Mouse (Mus musculus): ENCODE results near the gene Tgfbr2.

Tgfbr2 gene

DNA sequence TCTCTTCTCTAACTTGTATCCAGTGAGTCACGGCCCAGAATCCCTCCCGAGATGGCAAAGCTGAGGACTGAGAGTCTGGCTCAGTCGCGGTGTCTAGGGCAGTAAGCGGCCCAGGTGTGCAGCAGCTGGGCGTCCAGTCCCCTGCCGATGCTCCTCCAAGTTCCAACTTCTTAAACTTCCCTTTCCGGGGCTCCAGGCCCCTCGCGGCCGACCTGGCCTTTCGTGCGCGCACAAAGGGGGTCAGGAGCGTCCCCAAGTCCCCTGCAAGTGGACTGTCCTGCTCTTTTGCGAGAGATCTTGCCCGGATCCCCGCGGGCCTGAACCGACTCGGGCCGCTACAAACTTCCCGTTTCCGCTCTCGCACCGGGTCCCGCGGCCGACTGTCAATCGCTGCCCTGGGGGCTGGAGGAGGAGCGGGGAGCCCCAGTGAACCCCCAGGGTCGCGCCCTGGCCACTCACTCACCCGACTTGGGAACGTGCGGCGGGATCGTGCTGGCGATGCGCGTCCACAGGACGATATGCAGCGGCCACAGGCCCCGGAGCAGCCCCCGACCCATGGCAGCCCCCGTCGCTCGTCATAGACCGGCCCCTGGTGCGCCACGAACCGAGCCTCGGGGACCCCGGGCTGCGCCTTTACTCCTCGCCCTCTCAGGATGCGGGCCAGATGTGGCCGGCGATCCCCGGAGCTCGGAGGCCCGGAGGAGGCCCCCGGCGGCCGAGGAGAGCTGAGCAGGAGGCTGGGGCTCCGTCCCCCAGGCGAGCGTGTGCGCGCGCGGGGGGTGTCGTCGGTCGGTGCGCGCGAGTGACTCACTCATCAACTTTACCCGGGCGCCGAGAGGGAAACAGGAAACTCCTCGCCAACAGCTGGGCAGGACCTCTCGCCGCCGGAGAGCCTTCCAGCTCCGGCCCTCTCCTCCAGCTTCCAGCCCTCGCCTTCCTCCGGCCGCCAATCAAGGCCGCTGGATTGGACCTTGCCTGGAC is at the start of gene Tgfbr2:
Gene Tgfbr2, minus strand, starts transcription at position 880 of the 981 bp plus-strand sequence.
- peak; percentile 92 for DNase-seq (ENCODE audit: low spot score)

DNA sequence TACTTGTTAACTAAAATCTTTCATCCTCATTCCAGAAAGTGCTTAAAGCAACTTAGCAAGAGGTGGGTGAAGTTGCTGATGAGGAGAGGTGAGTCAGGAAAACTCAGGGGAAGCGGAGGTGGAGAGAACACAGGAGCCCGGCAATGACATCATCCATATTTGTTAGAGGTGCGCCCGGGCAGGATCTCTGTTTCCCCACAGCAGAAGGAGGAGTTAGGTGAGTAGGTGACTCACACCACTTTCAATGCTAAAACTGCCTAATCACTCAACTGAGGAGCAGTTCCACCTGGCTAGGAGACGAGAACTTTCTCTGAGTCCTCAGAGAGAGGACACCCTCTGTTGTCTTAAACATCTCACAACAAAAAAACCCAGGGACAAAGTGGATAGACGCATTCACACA is 48.2 kb upstream of the Tgfbr2 start:
- peak; percentile 88 for DNase-seq (ENCODE audit: low spot score)

DNA sequence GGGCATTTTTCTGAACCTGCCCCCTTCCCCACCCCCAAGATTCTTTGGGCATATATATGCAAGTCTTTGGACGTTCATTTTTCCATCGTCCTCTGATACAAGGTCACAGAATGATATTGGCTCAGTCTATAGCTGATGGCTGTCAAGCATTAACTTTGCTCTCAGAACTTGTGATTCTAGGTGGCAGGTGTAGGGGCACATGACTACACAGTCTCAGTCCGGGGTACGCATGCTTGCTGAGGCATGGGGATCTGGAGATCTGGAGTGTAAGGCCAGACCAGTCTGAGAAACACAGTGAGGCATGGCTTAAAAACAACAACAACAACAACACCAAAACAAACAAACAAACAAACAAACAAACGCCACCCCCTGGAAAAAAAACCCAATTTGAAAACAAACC is 47.5 kb upstream of the Tgfbr2 start:
- DNase-seq (ENCODE audit: low spot score) = no peak

DNA sequence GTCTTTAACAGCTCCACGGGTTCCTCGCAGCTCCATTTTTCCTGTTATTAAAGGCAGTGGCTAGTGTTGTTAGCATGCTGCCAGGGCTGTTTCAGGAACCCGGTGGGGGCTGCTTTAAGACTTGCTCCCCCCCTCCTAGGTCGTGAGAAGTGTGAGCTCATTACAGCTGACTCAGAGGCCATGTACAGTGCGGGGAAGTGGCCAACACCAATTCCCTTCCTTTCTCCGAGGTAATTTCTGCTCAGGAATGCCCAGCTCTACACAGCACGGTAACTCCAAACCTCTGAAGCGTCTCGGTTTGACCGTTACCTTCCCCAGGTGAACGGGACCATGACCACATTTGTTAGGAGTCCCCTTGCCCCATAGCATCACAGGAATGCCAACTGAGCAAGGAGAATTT is 46.8 kb upstream of the Tgfbr2 start:
- no peak for DNase-seq (ENCODE audit: low spot score)

DNA sequence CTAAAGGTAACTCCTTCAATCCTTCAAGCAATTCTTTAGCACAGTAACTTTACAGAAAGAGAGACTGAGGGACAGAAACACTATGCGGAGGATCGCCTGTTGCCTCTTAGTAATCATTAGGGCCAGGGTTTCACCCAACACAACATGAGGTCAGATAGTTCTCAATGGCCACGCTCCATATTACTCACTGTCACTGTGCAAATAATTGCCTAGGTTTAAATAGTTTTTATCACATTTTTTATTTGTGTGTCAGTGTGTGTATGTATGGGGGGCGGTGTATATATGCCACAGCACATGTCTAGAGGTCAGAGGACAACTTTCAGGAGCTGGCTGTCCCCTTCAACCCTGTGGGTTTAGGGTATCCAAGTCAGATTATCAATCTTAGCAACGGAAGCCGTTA is 46.4 kb upstream of the Tgfbr2 start:
- no peak for DNase-seq (ENCODE audit: low spot score)

DNA sequence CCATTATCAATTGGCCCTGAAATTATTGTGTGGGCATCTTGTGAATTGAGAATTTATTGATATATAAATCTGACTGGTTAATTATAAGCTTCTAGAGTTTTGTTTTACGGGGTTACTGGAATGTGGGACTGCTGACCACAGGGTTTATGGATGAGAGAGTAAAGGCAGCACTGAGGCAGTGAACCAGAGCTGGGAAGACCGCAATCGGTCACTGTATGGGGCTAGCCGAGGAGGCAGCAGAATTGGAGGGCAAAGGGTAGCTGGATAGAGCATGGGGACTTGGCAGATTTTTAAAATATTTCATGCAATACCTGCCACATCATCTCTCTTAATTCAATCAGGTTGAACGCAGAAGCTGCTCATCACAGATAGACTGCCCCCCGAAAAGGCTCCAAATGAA is 45.5 kb upstream of the Tgfbr2 start:
- no peak for DNase-seq (ENCODE audit: low spot score)

DNA sequence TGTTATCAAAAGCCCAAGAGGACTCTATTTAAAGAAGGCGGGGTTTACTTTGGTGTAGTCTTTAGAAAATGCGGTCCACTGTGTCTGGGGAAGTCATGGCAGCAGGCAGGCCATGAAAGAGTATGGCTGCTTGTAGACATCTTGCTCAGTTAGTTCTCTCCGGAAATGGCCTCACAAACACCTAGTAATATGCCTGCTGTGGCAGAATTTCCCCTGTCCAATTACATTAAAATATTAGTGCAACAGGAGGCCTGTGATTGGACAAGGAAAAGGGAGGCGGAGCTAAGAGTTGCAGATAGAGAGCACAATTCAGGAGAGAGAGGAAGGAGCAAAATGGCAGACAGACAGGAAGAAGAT is 45.0 kb upstream of the Tgfbr2 start:
- DNase-seq (ENCODE audit: low spot score) = no peak

DNA sequence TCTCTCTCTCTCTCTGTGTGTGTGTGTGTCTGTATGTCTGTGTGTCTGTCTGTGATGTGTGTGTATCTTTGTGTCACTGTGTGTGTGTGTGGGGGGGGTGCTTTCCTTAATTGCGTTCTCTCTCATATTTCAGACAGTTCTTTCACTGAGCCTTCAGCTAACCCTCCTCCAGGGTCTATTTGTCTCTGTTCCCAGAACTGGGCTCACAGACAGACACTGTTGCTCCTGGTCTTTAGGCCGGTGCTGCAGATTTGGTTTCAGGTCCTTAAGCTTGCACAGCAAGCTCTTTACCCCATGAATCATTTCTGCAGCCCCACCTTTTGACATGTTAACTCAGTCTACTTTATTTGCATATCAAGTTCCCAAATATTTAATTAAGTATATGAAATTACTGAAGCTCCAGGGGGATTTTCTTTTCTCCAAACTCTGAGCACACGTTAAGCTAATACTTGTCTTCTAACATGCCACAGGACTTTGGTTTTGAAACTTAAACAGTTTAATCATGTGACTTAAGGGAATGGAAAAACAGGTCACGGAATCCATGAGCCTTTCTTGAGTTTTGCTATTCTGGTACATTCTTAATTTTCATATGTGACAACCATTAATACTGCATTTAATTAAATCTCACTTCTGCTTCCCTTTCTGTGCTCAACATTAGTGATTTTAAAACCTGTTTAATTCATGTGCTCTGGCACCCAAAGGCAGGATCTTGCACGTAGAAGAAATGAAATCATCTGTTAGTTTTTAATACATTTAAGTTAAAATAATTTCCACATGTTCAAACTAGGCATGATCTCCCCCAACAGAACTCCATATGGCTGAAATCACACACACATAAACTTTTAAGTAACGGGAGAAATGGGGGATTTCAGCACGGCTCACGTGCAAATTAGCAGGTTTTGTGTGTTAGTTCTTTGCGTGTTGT is 44.3 kb upstream of the Tgfbr2 start:
- DNase-seq (ENCODE audit: low spot score) = no peak

DNA sequence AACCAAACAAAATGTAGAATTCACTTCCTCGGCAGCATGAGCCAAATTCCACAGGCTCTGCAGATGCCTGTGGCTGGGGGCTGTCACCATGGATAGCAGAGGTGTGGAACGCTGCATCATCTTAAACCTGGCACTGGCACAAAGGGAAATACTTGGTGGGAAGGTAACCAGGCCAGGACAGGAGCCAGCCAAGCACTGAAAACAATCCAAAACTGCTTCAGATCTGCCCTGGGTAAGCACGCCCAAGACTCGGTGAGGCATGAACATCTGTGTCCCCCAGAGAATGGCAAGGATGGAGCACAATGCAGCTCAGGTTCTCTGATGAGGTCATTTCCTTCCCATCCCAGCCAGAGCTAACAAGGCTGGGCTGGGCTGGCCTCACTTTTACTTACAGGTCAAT is 43.6 kb upstream of the Tgfbr2 start:
- DNase-seq (ENCODE audit: low spot score) = peak; percentile 34

DNA sequence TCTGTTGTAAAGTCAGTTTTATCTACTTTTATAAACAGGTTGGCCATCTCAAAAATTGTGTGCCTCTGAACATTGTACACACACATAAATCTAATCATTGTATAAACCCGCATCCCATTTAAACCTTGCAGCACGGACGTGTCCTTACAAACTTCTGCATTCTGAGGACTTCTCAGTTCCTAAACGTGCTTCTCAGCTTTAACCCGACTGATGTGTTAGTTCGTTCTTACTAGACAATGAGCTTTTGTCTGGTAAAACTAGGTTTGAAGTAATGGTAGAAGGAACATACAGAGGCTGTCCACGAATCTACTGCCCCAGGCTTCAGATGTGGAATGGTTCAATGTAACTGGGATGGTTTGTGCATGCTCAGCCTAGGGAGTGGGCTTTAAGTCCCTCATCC is 41.9 kb upstream of the Tgfbr2 start:
- DNase-seq (ENCODE audit: low spot score) = no peak

DNA sequence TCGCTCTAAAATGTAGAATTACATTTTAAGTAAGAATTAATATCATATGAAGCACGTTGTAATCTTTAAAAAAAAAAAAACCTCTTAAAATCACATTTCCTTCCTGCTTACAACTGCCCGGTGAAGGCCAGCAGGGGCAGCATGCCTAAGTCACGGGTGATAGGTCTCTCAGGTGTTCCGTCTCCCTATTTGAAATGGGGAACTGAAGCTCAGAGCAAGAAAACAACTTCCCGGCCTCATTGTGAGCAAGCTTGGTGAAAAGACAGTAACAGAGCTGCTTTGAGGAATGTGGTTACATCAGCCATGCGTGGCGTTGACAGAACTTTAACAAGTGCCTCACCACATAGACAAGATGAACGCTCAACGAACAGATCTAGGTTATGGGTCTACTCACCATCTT is 41.5 kb upstream of the Tgfbr2 start:
- peak; percentile 52 for DNase-seq (ENCODE audit: low spot score)

DNA sequence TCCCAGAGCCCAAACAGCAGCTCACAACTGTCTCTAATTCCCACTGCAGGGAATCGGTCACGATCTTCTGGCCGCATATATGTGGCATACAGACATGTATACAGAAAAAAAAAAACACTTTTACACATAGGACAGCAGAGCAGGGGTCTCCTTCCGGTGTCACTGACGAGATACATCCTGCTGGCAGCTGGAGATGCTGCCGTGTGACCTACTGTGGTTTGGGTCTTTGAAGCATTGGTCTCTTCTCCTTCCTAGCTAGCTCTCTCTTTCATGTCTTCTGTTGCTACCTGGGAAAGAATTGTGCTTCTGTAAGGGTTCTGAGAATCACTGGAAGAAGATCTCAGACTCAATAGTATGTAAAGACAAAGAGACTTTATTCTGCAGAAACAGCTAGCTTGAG is 39.1 kb upstream of the Tgfbr2 start:
- DNase-seq (ENCODE audit: low spot score) = no peak

DNA sequence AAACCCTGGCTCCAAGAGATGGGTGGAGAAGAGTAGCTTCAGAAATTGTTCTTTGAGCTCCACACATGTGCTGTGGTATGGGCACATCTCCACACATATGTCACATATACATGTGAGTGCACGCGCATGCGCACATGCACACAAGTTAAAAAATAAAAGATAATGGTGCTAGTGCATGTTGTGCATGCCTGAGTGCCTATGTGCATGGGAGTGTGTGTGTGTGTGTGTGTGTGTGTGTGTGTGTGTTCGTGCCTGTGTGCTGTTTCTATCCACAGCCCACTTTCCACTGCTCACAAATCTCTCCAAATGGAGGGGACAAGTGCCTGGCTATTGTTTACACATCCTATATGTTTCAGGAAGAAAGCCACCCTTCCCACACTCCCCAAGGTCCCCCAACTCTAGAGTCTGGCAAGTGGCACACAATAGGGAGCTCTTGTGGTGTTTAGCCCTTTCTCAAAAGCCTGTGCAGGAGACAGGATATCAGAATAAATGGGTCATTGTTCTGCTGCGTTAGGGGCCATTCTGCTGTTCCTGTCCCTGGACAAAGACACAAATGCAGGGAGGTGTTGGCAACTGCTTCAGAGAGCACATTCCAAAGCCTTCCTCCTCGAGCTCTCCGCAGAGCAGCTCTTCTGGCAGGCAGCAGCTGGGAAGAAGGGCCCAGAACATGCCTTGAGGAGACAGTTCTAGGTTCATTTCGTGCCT is 37.9 kb upstream of the Tgfbr2 start:
- peak; percentile 50 for DNase-seq (ENCODE audit: low spot score)

DNA sequence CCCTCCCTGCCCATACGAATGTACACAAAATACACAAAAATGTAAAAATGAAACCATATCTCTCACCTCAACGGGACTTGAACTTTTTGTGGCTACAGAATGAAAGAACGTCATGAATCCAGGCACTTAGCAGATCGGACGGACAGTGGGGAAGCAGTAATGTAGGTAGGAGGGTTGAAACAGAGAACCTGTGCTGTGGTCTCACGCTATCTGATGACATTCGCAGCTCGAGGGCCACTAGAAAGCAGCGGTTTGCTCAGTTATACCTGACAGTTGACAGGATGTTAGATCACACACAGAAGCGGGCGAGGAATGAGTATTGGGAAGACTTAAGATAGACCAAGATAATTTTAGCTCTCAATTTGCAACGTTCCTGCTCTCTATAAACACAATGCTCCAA is 36.9 kb upstream of the Tgfbr2 start:
- no peak for DNase-seq (ENCODE audit: low spot score)

DNA sequence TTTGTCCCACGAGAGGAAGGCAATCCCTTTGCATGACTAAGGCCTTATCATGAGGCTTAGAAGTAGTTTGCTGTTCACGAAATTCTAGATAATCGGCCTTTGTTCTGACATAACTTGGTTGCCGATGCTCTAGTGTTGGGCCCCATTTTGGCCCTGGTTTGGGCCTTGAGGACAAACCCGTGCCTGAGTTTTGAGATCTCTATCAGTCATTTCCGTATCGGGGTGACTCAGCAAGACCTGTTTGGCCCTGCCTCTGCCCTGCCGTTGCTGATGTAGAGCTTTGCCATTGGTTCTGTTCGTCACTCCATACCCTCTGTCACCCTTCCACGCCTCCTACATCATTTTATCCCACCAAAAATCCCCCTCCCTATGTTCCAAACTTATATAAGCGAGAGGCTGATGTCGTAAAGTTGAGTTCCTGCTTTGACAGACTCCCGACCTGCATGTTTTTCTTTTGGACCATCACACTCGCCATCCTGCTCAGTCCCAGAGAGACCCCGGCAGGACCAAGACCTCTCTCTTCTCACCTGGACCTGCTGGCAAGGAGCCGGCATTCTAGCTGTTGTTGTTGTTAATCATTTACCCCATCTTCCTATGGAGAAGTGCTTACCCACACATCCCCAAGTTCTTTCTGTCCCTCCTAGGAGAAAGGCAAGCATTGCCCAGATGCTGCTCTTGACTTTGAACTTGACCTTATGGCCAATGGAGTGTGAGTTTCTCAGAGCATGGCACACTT is 33.2 kb upstream of the Tgfbr2 start:
- no peak for DNase-seq (ENCODE audit: low spot score)

DNA sequence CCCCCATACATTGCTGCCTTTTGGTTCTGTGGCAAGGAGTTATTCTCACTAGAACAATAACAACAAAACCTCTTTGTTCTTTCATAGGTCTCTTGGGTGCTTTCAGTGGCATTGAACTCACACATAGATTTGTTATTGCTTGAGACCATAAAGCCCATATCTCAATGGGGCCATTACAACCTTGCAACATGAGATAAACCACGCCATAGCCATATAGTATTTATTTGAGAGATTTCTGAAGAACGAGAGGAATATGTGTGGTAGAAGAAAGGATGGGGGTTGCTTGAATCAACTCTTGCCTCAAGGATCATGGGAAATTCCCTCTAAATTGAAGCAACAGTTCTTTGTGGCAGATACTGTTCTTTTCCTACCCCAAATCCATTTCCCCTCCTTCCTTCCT is 31.7 kb upstream of the Tgfbr2 start:
- no peak for DNase-seq (ENCODE audit: low spot score)

DNA sequence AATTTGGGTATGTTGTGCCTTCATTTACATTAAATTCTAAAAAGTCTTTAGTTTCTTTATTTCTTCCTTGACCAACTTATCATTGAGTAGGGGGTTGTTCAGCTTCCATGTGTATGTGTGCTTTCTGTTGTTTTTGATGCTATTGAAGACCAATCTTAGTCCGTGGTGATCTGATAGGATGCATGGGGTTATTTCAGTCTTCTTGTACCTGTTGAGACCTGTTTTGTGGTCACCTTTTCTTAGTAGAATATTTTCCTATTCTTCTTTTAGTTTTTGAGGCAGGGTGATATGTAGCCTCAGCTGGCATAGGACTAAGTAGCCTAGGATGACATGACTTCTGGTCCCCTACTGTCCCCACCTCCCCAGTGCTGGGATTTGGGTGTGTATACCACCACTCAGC is 28.5 kb upstream of the Tgfbr2 start:
- no peak for DNase-seq (ENCODE audit: low spot score)

DNA sequence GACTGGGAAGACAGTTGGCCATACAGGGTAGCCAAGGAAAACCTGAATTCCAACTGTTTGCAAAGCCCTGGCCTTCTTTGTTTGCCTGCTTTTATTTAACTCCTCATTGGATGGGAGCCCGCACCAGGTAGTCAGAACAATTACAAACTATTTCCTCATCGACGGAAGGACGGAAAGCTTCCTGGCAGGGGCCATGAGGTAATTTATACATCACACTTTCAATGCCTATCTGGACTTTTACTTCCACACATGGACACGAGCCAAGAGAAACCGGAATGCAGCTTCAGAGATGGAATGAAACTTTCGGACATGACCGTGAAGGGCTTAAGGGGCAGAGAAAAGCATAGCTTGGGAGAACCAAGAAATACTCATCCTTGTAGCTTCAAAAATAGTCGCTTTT is 24.0 kb upstream of the Tgfbr2 start:
- no peak for DNase-seq (ENCODE audit: low spot score)

DNA sequence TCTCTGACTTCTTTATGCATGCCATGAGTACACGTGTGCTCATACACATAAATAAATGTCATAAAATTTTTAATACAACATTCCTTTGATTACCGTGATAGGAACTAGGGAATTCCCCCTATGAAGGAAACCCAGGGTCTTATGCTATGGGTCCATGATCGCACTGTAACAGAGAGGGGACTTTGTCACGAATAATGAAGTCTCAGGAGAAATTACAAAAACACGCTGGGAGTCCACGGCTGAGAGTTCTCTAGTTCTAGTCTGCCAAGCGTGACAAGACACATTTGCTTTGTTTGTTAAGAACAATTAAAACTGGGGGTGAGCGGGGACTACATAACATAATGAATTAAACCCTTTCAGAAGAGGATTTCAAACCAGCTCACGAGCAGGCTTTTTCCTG is 23.3 kb upstream of the Tgfbr2 start:
- DNase-seq (ENCODE audit: low spot score) = no peak

DNA sequence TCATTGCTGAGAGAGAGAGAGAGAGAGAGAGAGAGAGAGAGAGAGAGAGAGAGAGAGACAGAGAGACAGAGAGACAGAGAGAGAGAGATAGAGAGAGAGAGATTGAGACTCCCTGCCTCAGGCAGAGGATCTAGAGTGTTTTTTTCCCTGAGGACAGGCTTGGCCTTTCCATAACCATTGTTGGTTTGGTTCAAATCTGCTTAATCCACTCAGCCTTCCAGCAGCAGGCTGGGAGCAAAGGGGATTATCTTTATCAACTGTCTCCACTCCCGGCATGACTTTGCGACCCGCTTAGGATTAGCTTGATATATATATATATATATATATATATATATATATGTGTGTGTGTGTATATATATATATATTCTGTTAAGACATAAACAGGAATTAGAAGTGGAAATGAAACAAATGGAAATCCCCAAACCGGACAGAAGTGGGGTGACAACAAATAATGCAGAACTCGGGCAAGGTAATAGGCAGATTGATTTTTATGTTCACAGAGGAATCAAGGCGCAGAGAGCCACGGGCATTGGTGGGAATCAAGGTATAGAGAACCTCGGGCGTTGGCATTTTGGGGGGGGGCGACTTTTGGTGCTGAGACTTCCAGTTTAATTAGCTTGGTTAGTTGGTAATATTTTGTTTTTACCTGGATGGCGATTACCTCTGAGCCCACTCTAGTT is 22.5 kb upstream of the Tgfbr2 start:
- DNase-seq (ENCODE audit: low spot score) = no peak

DNA sequence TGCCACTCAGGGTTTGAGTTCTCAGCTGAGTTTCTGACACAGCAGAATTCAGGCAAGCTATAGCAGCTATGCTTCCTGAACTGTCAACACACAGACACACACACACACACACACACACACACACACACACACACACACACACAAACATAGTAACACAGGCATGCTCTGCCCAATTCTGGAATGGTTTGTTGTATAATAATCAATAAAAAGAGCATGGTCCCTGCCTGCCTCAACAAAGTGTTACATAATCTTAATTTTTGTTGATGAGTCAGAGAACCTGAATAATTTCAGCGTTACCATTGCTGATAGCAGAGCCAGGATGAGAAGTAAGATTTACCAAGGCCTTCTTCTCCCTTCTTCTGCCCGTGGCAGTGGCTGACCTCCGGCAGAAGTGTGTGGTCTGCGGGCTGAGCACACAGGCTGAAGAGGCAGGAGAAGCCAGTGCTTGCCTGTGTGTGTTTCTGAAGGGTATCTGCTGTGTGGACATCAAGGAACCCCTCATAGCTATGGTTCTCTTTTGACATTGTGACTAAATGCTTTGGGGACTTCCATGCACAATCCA is 18.8 kb upstream of the Tgfbr2 start:
- no peak for DNase-seq (ENCODE audit: low spot score)

Data from lung, postnatal 25 days (tissue).